Mouse (Mus musculus) spleen, adult 2 months (tissue): ENCODE measurements around the gene Mgll. TPM values are rescaled to one million over a fixed set of nuclear protein-coding genes. Genes with fewer than 3 reads are reported as not detected.

Source experiments
- DNase-seq, 2 experiments: peaks; one replicate each; pipeline versions ENCODE4 v3.0.0 to v3.0.0-alpha.2; 2012 to 2021; ENCODE audit warnings: low spot score in 2 of 2, low read depth in 1 of 2
- H3K27ac ChIP-seq: fragments of 200-500 bp; 2 replicates; pipeline ENCODE4 v1.5.1; 2012; ENCODE audit warnings: low read length, inconsistent platforms; ENCODE audit not compliant: insufficient read depth
- H3K27me3 ChIP-seq: fragments of 200-500 bp; 2 replicates; pipeline ENCODE4 v1.6.1; 2012; ENCODE audit warnings: mild to moderate bottlenecking, moderate library complexity, low read length, inconsistent platforms; ENCODE audit not compliant: control insufficient read depth, insufficient read depth
- H3K36me3 ChIP-seq: fragments of 200-500 bp; 2 replicates; pipeline ENCODE4 v1.6.1; 2012; ENCODE audit warnings: mild to moderate bottlenecking, low read length, inconsistent platforms; ENCODE audit not compliant: control insufficient read depth, insufficient read depth
- H3K4me1 ChIP-seq: fragments of 200-500 bp; 2 replicates; pipeline ENCODE4 v1.6.1; 2011; ENCODE audit warnings: inconsistent platforms; ENCODE audit not compliant: control insufficient read depth, insufficient read depth, insufficient read length
- H3K4me3 ChIP-seq: fragments of 200-500 bp; 2 replicates; pipeline ENCODE4 v1.5.1; 2011; ENCODE audit warnings: mild to moderate bottlenecking, inconsistent platforms; ENCODE audit not compliant: insufficient read depth, insufficient read length; ENCODE audit errors: extremely low read depth
- CTCF ChIP-seq: fragments of 200-500 bp; IDR thresholded peaks from 2 replicates; pipeline ENCODE4 v1.5.1; 2011; ENCODE audit warnings: mild to moderate bottlenecking, inconsistent platforms; ENCODE audit not compliant: insufficient read depth, insufficient read length, insufficient replicate concordance; ENCODE audit errors: extremely low read depth
- POLR2A ChIP-seq: fragments of 200-500 bp; IDR thresholded peaks from 2 replicates; pipeline ENCODE4 v1.6.1; 2011; ENCODE audit warnings: low read depth, low read length, inconsistent platforms
- WGBS: fragments of 180-500 bp; shearing (Covaris S2); methylation state at CpG from one replicate; pipeline ENCODE4 v1.1.7; 2018; 5-methylcytosine and 5-hydroxymethylcytosine counted together
- polyA plus RNA-seq: library from polyadenylated mRNA; depleted of rRNA; stranded (reverse); fragments of >200 nt; gene quantifications from 2 replicates; pipeline ENCODE4 v1.2.3, GENCODE M21; 2012

The Mgll gene
- polyA plus RNA-seq, 1 experiment, result 43.1 TPM

GRCm38 (mm10) chr6:88815489-88815888 lies 91.3 kb downstream of the Mgll start:
- Histone ChIP-seq H3K4me3 (no peak overlapping the region), H3K36me3 (no peaks in the 10 kb centered on the region), H3K27ac (no peak overlapping the region), H3K4me1 (peaks cover 11% of the 10 kb centered on the region; the same call in 1 of the 2 replicates), H3K27me3 (no peaks in the 10 kb centered on the region)
- TF ChIP-seq POLR2A (no peak), CTCF (no peak)
- 88% methylated on average over 3 of the region's 3 CpGs for WGBS
- no peak for DNase-seq

GRCm38 (mm10) chr6:88816913-88817312 lies 92.7 kb downstream of the Mgll start:
- no peak for TF ChIP-seq POLR2A
- TF ChIP-seq CTCF, result no peak
- Histone ChIP-seq H3K4me1 (peaks cover 10% of the 10 kb centered on the region; the same call in 1 of the 2 replicates), H3K27me3 (no peaks in the 10 kb centered on the region), H3K27ac (no peak overlapping the region), H3K36me3 (no peaks in the 10 kb centered on the region), H3K4me3 (no peak overlapping the region)
- WGBS, result 94% methylated on average over 3 of the region's 3 CpGs
- DNase-seq, result no peak

GRCm38 (mm10) chr6:88820853-88821252 lies 96.6 kb downstream of the Mgll start:
- Histone ChIP-seq H3K36me3 (no peaks in the 10 kb centered on the region), H3K27ac (no peak overlapping the region), H3K4me1 (peaks cover 7% of the 10 kb centered on the region; the same call in 1 of the 2 replicates), H3K27me3 (no peaks in the 10 kb centered on the region), H3K4me3 (no peak overlapping the region)
- WGBS, result 27% methylated on average over 3 of the region's 3 CpGs
- DNase-seq, result no peak
- TF ChIP-seq POLR2A (no peak), CTCF (no peak)

DNA sequence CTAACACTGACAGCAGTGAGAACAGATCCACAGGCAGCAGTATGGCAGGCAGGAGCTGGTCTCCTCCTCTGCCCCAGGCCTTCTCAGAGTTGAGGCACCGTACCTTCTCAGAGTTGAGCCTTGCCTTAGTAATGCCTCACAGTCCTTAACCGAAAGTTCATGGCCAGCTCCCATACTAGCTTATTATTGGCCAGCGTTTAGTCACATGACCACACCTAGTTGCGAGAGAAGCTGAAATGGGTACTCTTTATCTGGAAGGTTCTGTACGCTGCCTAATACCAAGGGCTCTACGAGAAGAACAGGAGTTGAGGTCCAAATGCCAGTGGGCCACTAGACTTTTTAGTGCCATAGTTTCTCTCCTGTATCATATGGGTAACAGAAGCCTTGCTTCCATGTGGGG lies 97.1 kb downstream of the Mgll start:
- no peak for DNase-seq
- Histone ChIP-seq H3K27ac (no peak overlapping the region), H3K4me3 (no peak overlapping the region), H3K27me3 (no peaks in the 10 kb centered on the region), H3K4me1 (peaks cover 7% of the 10 kb centered on the region; the same call in 1 of the 2 replicates), H3K36me3 (no peaks in the 10 kb centered on the region)
- WGBS, result 90% methylated on average over 6 of the region's 6 CpGs
- no peak for TF ChIP-seq POLR2A
- no peak for TF ChIP-seq CTCF

DNA sequence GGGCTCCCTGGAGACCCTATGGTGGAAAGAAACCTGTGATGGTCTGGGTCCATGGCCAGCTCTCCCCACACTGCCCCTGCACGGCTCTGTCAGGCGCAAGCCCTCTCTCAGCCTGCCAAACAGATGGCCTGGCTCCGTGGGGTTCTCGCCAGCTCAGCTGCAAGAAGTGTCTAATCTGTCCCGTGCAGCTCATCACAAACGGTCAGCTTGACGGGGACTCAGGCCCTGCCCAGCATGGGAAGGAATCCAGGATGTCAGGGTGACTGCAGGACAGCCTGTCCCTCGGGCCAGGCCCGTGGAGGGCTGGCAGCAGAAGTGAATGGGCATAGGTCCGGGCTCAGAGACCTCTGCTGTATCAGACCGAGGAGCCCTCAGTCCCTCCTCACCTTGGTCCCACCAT lies 97.7 kb downstream of the Mgll start:
- peaks cover 7% of the 10 kb centered on the region; the same call in 1 of the 2 replicates for H3K4me1 ChIP-seq
- no peaks in the 10 kb centered on the region for H3K36me3 ChIP-seq
- no peak for DNase-seq
- no peaks in the 10 kb centered on the region for H3K27me3 ChIP-seq
- no peak for TF ChIP-seq CTCF
- no peak for TF ChIP-seq POLR2A
- WGBS, result 87% methylated on average over 11 of the region's 11 CpGs
- H3K27ac ChIP-seq, result no peak overlapping the region
- H3K4me3 ChIP-seq, result no peak overlapping the region

GRCm38 (mm10) chr6:88824183-88824582 lies 100.0 kb downstream of the Mgll start:
- no peak for DNase-seq
- TF ChIP-seq CTCF, result no peak
- no peak for TF ChIP-seq POLR2A
- Histone ChIP-seq H3K4me1 (peaks cover 13% of the 10 kb centered on the region; the same call in 1 of the 2 replicates), H3K27ac (no peak overlapping the region), H3K27me3 (no peaks in the 10 kb centered on the region), H3K4me3 (no peak overlapping the region), H3K36me3 (no peaks in the 10 kb centered on the region)
- WGBS, result 88% methylated on average over 7 of the region's 7 CpGs

GRCm38 (mm10) chr6:88826088-88826487 lies 101.9 kb downstream of the Mgll start:
- WGBS, result 43% methylated on average over 3 of the region's 3 CpGs
- TF ChIP-seq CTCF (no peak), POLR2A (no peak)
- H3K27ac ChIP-seq, result no peak overlapping the region
- H3K36me3 ChIP-seq, result no peaks in the 10 kb centered on the region
- H3K27me3 ChIP-seq, result no peaks in the 10 kb centered on the region
- no peak for DNase-seq
- H3K4me1 ChIP-seq, result peaks cover 6% of the 10 kb centered on the region; the same call in 1 of the 2 replicates
- H3K4me3 ChIP-seq, result no peak overlapping the region

DNA sequence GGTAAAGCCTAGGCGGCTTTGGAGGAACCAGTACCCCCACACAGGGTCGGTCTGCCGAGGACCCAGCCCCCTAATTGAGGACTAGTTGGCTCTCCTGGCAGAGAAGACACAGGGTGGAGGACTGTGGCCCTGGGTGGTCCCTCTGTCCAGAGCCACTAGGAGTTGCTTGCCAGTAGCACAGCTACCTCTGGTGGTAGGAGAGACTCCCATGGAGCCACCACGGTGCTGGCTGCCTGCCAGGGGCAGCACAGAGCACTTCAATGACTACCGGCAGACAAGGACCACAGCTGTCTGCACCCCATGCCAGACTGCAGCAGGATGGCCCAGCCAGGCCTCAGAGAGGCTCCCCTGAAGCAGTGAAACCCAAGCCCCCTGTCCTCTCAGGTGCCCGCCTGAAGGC lies 102.3 kb downstream of the Mgll start:
- no peaks in the 10 kb centered on the region for H3K27me3 ChIP-seq
- no peak overlapping the region for H3K27ac ChIP-seq
- DNase-seq, result no peak
- 53% methylated on average over 6 of the region's 6 CpGs for WGBS
- no peak overlapping the region for H3K4me3 ChIP-seq
- H3K36me3 ChIP-seq, result no peaks in the 10 kb centered on the region
- H3K4me1 ChIP-seq, result peaks cover 6% of the 10 kb centered on the region; the same call in 1 of the 2 replicates
- TF ChIP-seq POLR2A (no peak), CTCF (no peak)
